Mouse (Mus musculus) right cerebral cortex, postnatal 36 days (tissue): Measurements from ENCODE around the gene Ass1.
A peak's percentile ranks its signal among the peaks of the same experiment; 100 is the strongest.

Experiments used
- DNase-seq, 2 experiments: peaks; one replicate each; pipeline ENCODE4 v3.0.0; 2022; ENCODE audit warnings: low spot score in 2 of 2, mixed read lengths in 1 of 2

Ass1 gene

GRCm38 (mm10) chr2:31469931-31470682 lies at the start of gene Ass1:
TSS of gene Ass1 (plus strand) at chr2:31470207.
- peak; percentile 39 for DNase-seq

DNA sequence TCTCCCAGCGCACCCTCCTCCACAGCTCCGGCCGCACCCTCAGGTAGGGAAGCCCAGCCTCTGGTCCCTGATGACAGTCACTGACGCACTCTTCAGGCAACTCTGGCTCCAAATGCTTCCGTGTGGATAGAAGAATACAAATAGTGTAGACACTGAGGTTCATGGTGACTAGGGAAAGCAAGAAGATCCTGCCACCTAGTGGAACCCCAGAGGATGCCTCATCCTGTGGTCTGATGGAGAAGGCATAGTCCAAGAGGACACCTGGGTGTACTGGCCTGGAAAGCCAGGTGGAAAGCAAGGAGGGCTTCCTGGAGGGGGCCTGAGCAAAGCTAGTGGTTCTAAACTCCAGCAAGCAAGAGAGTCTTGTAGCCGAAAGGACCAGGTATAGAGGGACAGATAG lies 49.1 kb upstream of the Ass1 start:
- no peak for DNase-seq

GRCm38 (mm10) chr2:31422576-31422975 lies 47.4 kb upstream of the Ass1 start:
- no peak for DNase-seq

DNA sequence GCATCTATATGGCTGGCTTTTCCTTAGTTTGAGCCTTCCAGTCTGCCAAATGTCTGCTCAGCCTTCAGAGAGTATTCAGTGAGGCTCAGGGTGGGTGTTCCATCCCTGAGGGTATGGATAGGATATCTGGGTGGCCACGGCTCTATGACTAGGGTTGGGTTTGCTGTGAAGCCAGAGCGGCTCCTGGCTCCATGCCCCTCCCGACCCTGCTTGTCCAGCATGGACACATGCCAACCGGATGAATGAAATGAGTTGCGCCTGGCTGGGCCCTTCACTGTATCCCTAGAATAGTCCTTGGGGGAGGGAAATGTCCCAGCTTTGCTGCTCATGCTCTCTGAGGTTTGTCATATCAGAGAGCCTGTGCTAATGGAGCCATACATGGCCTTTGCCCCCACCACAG lies 38.5 kb upstream of the Ass1 start:
- DNase-seq, result no peak

DNA sequence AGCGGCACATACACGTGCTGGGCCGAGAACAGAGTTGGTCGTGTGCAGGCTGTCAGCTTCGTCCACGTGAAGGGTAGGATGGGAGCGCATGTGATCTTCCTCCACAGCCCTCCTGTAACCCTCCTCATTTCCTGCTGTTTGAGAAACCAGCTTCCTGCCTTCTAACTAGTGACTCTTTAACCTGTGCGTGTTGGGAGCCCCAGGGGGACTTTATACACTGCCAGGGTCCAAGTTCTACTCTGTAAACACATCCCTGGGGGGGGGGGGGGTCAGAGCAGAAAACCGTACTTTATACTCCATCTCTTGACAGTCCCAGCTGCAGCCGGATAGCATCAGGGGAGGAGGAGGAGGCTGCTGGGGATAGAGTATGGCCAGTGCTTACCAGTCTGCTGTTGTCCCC lies 35.3 kb upstream of the Ass1 start:
- DNase-seq, result no peak

DNA sequence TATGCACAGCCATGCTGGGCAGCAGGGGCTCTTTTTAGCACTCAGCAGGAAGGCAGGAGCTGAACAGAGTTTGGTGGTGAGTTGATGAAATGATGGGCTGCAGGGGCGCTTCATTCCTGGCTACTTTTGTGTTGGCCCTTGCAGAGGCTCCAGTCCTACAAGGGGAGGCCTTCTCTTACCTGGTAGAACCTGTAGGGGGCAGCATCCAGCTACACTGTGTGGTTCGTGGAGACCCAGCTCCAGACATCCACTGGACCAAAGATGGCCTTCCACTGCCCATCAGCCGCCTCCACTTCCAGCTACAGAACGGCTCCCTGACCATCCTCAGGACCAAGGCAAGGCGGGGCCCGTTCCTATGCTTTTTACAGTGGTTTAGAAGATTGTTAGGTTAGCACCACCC lies 34.4 kb upstream of the Ass1 start:
- no peak for DNase-seq

- no peak for DNase-seq
Measured at GRCm38 (mm10) chr2:31437480-31438245, 32.3 kb upstream of the Ass1 start.

DNA sequence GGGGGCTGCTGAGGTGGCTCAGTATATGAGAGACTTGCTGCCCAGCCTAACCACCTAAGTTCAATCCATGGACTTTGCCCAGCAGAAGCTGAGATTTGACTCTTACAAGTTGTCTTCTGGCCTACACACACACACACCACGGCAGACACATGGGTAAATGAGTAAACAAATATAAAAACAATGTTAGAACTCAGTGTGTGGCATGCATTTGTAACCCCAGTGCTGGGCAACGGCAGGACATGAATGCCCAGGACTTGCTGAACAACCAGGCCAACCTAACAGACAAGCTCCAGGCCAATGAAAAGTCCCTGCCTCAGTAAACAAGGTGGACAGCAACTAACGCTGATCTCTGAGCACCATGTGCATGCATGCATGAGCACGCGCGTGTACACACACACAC lies 30.4 kb upstream of the Ass1 start:
- no peak for DNase-seq

DNA sequence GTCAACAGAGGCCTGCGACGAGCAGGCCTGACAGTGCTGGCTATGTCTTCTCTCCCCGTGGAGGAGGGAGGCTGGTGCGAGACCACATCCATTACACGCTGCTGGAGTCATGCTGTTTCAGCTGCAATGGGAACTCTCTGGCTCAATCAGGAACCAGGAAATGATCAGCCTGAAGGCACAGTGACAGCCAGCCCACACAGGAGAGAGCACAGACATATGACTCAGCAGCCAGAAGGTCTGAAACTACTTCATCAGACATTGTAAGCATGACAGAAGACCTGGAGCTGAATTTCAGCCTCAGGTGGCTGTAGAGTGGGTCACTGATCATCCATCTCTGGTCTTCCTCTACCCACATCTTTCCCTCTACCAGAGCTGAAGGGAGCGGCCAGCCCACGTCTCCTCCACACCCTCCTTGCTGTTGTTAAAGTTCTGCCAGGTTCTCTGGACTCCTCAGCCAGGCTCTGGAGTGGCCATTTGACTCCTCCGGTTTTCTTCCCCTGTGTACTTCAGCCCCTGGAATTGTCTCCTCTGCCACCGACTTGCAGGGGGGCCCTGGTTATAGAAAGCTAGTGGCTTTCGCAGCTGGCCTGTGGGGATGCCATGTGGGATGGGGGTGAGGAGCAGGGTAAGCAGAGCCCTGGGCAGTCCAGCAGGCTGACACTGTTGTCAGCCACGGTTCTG lies 27.4 kb upstream of the Ass1 start:
- peak; percentile 53 to 60 for DNase-seq

DNA sequence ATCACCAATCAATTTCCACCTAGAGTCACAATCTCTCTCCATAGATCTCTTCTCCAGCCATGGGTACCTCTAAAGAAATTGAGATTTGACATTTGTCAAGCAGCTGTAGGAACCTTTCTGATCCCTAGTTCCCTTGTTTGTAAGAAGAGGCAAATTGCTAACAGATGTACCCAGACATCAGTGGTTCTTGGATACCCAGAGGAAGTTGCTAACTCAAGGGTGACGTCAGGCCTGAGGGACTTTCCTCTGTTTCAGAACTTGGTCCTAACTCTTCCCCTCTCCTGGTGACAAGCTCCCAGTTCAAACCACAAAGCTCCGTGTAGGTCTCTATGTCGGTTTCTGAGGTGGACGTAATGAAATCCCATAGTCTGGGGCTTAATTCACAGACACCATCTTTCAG lies 24.0 kb upstream of the Ass1 start:
- DNase-seq, result no peak

- no peak for DNase-seq
Measured at GRCm38 (mm10) chr2:31446456-31446855, 23.6 kb upstream of the Ass1 start.

- DNase-seq, result no peak
Measured at GRCm38 (mm10) chr2:31447536-31447935, 22.5 kb upstream of the Ass1 start.

GRCm38 (mm10) chr2:31448756-31449440 lies 21.1 kb upstream of the Ass1 start:
- no peak for DNase-seq

DNA sequence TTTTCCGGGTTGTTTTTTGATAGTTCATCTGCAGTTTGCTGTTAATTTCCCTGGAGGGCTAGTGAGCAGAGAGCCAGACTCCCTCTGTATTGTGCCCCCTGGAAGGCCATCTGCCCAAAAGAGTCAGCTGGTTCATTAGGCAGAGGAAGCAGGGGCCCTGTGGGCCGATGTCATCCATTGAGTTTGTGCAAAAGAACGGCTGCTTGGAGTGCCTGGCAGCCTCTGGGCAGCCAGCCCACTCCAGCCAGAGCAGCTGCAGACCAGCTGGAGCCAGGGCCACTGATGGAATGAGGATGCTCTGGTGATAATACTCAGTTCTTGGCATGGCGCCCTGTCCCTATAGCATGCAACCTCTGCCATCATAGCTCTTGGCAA lies 20.6 kb upstream of the Ass1 start:
- peak; percentile 49 to 50 for DNase-seq

GRCm38 (mm10) chr2:31449902-31450301 lies 20.1 kb upstream of the Ass1 start:
- DNase-seq, result no peak

DNA sequence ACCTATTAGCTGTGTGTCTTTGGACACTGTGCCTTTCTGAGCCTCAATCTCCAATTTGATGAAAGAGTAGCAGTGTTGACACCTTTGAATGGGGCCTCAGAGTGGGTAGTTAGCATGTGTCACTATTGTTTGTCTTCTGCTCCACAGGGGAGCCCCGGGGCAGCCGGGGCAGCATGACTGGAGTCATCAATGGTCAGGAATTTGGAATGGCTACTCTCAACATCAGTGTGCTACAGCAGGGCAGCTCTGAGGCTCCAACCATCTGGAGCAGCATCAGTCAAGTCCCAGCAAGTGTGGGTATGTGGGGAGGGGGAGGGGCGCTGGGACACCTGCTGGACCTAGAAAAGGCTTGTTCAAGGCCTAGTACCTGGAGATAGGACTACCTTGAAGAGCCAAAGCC lies 19.3 kb upstream of the Ass1 start:
- no peak for DNase-seq

- DNase-seq, result no peak
Measured at GRCm38 (mm10) chr2:31451530-31451929, 18.5 kb upstream of the Ass1 start.

GRCm38 (mm10) chr2:31453011-31453410 lies 17.0 kb upstream of the Ass1 start:
- DNase-seq, result no peak

DNA sequence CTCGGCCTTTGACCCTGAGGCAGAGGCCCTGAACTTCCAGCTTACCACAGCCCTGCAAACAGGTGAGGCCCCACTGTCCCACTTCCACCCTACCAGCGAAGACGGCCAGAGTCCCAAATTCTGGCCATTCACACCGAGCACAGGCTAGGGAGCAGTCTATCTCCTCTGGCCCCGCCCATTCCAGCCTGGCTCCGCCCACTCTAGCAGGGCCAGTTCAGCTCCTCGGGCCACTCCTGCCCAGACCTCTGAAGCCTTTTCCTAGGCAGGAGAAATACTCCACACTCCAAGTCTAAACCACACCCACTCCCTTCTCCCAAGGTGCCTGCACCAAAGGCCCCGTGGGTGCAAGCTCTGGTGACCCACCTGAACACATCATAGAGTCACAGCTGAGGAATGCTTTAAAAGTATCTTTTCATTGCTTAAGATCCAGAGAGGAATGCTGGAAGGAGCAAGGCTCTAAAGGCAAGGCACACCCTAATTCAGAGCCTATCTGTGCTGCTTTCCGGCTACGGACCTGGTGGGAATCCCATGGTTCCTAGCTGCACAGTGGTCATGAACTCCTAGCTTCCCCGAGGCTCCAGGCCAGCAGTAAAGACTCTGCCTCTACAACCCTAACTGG lies 16.3 kb upstream of the Ass1 start:
- no peak for DNase-seq

- no peak for DNase-seq
Measured at GRCm38 (mm10) chr2:31454280-31454679, 15.7 kb upstream of the Ass1 start.

- DNase-seq, result no peak
Measured at GRCm38 (mm10) chr2:31455418-31455817, 14.6 kb upstream of the Ass1 start.

- no peak for DNase-seq
Measured at GRCm38 (mm10) chr2:31458460-31458859, 11.5 kb upstream of the Ass1 start.
